Mouse (Mus musculus) left cerebral cortex, adult 2 months (tissue): ENCODE results near the gene Thap11. TPM values are rescaled to one million over a fixed set of nuclear protein-coding genes. Genes with fewer than 3 reads are reported as not detected.

Experiments used
- DNase-seq, 2 experiments: peaks; one replicate each; pipeline ENCODE4 v3.0.0; 2021 to 2022; ENCODE audit warnings: low spot score in 2 of 2, mixed read lengths in 1 of 2; ENCODE audit errors: extremely low spot score in 1 of 2
- H3K27ac ChIP-seq: fragments of 200-600 bp; 2 replicates; pipeline ENCODE4 v1.8.1; 2022
- H3K4me3 ChIP-seq: fragments of 200-600 bp; 2 replicates; pipeline ENCODE4 v1.8.1; 2022
- CTCF ChIP-seq: fragments of 200-600 bp; IDR thresholded peaks from 2 replicates; pipeline ENCODE4 v1.8.1; 2022; ENCODE audit warnings: antibody characterized with exemption, mild to moderate bottlenecking, moderate library complexity
- intact Hi-C: fragments of 180-260 bp; cut with DNase I; formaldehyde crosslinking; loops from one replicate; pipeline ENCODE4 v1.15.1; 2025
- total RNA-seq, 2 experiments: library from RNA; stranded (reverse); gene quantifications; 2 replicates each; pipeline ENCODE4 v1.2.3; 2021

The Thap11 gene
- total RNA-seq, 2 experiments from 2014 or later, result 38.1 to 41.0 TPM

DNA sequence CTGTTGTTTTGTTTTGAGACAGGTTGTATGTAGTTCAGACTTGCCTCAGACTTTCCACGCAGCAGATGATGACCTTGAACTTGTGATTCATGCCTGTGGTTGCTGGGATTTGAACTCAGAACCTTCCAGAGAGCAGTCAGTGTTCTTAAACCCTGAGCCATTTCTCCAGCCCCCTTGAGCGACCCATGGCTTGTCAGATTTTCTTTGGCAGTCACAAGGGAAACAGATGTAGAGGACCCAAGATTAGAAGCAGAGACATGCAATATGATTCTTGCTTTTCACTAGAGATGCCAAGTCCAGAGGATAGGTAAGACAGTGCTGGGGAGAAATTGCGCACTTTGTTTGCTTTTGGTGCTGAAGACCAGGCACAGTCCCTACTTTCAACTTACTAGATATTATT, 1.8 kb upstream of the Thap11 start, which contains the start of gene Cenpt:
Gene Cenpt, minus strand, starts transcription at position 101 of the 400 bp plus-strand sequence.
- H3K4me3 ChIP-seq, result no peak within 1 kb of the TSS
- no peak for DNase-seq
- TF ChIP-seq CTCF, result no peak
- intact Hi-C loops, result loop anchor here (5.0 kb wide), 2 partner anchors 141 to 159 kb away; partner anchors contain the start of gene Ddx28
- H3K27ac ChIP-seq, result no peak within 1 kb of the TSS; the same call in 1 of the 2 replicates

DNA sequence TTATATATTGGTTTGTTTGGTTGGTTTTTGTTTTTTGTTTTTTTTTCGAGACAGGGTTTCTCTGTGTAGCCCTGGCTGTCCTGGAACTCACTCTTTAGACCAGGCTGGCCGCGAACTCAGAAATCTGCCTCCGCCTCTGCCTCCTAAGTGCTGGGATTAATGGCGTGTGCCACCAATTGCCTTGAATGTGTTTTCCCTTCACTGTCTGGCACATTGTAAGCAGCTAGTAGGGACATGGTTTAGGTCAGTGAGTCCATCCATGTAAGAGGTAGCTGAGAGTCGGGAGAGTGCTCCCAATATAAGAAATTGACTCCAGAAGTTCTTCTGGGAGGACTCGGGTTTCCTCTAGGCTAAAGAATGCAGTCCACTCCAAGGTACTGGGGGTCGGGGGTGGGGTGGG, 629 bp upstream of the Thap11 start:
- Histone ChIP-seq H3K27ac (peak overlapping the region; percentile 45; the same call in 1 of the 2 replicates), H3K4me3 (no peak overlapping the region; the same call in none of the 2 replicates)
- DNase-seq, result no peak
- no peak for TF ChIP-seq CTCF
- intact Hi-C loops, result loop anchor here (2.0 to 5.0 kb wide), 3 partner anchors 76 to 158 kb away; partner anchors contain the start of gene Ddx28

DNA sequence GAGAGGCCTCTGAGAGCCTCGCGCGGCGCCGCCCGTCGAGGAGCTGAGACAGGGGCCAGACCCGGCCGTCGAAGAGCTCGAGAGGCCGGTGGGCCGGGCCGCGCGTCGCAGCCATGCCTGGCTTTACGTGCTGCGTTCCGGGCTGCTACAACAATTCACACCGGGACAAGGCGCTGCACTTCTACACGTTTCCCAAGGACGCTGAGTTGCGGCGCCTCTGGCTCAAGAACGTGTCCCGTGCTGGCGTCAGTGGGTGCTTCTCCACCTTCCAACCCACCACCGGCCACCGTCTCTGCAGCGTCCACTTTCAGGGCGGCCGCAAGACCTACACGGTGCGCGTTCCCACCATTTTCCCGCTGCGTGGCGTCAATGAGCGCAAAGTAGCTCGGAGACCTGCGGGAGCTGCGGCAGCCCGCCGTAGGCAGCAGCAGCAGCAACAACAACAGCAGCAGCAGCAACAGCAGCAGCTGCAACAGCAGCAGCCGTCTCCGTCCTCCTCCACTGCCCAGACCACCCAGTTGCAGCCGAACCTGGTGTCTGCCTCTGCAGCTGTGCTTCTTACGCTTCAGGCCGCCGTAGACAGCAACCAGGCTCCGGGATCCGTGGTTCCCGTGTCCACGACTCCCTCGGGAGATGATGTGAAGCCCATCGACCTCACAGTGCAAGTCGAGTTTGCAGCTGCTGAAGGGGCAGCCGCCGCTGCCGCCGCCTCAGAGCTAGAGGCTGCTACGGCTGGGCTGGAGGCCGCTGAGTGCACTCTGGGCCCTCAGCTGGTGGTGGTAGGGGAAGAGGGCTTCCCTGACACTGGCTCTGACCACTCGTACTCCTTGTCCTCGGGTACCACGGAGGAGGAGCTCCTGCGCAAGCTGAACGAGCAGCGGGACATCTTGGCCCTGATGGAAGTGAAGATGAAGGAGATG, 576 bp downstream of the Thap11 start:
- TF ChIP-seq CTCF, result no peak
- Histone ChIP-seq H3K27ac (peak overlapping the region; percentile 98), H3K4me3 (peak overlapping the region; percentile 67)
- DNase-seq, result peak; percentile 56 to 57
- intact Hi-C loops, result loop anchor here (2.0 kb wide), 1 partner anchor 75 kb away; no protein-coding TSS in a partner anchor

DNA sequence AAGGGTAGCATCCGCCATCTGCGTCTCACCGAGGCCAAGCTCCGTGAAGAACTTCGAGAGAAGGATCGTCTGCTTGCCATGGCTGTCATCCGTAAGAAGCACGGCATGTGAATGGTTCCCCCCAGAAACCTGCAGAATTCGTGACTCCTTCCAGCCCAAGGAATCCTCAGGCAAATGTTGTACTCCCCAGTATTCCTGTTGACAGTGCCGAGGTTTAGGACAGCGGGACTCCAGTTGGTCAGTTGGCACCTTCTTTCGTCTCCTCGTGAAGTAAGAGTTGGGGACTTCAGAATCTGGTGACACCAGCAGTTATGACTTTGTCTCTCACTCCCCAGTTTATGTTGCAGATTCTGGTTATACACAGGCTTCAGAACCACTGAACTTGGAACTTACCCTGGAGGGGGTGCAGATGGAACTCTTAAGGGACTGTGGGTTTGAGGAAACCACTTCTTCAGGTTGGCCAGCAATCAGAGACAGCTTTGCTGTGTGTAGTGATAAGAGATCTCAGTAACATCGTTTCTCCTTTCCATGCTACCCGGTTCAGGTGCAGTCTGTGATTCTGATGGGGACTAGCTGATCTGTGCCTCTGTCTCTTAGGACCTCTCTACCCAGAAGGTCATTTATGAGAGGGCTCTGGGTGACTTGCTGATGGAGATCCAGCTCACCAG, 1.4 kb downstream of the Thap11 start:
- intact Hi-C loops, result no loop called here
- no peak for DNase-seq
- no peak for TF ChIP-seq CTCF
- Histone ChIP-seq H3K4me3 (peak overlapping the region; percentile 67), H3K27ac (peak overlapping the region; percentile 98)

DNA sequence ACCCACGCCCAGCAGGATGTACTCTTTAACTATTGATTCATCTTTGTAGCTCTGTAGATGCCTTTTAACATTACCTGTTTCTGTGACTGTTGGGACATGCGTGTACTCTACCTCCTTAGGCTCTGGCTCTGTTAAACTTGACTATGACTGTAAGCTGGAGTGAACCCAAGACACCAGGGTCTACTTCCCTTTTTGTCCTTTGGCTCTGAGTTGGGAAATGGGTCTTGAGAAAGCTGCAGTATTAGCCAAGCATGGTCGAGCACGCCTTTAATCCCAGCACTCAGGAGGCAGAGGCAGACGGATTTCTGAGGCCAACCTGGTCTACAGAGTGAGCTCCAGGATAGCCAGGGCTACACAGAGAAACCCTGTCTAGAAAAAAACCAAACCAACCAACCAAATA, 3.6 kb downstream of the Thap11 start:
- Histone ChIP-seq H3K27ac (no peak overlapping the region), H3K4me3 (no peak overlapping the region)
- DNase-seq, result no peak
- no peak for TF ChIP-seq CTCF
- intact Hi-C loops, result no loop called here

DNA sequence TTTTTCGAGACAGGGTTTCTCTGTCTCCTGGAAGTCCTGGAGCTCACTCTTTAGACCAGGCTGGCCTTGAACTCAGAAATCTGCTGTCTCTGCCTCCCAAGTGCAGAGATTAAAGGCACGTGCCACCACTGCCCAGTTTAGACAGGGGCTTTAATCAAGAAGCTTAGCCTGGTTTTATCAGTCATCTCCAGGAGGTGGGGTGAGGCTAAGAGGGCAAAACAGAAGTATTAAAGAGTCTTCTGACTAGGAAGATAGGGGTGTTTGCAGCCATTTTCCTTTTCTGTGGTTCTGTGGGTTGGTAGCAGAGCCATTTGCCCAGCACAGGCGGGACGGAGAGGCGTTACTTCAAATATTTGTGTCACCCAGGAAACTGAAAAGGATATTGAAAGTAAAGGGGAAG, 4.4 kb downstream of the Thap11 start:
- no peak for TF ChIP-seq CTCF
- DNase-seq, result no peak
- intact Hi-C loops, result no loop called here
- Histone ChIP-seq H3K27ac (no peak overlapping the region), H3K4me3 (no peak overlapping the region; the same call in 1 of the 2 replicates)

DNA sequence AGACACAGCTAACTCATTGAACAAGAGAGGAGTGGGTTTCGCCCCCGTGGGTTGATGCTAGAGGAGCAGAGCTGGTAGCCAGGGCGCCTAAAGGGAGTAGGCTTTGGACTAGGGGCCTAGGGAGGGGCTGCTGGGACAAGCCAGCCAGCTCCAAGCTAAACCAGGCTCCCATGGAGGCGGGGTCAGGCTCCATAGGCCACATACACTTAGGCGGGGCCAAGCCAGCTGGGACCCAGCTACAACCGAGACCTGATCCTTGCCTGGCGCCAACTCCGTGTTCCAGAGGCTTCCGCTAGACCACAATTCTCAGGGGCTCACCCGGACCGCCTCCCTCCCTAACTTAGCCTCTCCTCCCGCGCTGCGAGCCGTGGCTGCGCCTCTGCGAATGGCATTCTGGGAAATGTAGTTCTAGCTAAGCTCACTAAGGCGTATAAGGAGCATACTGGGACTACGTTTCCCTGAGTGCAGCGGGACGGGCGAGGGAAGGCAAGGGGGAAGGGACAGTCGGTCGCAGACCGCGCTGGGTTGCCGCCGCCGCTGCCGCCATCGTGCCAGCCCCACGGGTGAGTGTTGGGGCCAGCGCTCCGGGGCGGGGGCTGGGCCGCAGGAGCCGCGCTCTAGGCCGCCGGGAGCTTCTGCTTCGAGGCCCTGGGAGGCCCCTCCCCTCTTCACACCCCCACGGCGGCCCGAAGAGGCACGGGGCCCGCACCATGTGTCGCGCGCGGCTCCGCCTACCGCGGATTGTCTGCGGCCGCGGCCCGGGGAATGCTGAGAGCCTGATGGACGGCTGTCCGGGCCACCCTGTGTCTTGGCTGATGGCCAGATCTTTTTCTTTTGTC, 5.4 kb downstream of the Thap11 start, which contains the start of gene Nutf2:
Gene Nutf2, plus strand, starts transcription at position 438 of the 839 bp plus-strand sequence.
- H3K4me3 ChIP-seq, result peak within 1 kb of the TSS; percentile 95
- intact Hi-C loops, result no loop called here
- H3K27ac ChIP-seq, result peak within 1 kb of the TSS; percentile 94
- peak; percentile 89 to 92 for DNase-seq
- no peak for TF ChIP-seq CTCF

DNA sequence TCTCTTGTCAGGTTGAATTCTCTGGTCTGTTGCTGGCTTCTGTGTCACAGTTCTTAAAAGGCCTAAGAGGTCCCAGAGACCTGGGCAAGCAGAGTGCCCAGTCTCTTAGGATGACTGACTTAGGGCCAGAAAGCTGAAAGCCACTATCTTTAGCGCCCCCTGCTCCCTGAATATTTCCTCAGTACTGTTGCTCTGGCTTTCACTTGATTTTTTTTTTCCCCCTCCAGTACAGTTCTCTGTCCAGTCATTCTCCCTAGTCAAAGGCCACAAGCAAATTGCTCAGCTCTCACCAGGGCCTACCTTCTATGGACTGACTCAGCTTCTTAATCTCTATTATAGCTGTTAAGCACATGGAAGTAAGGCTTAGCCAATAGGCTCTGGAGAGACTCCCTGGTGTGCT, 7.0 kb downstream of the Thap11 start:
- no peak overlapping the region; the same call in 1 of the 2 replicates for H3K27ac ChIP-seq
- no peak for DNase-seq
- peak; percentile 16 for TF ChIP-seq CTCF
- intact Hi-C loops, result no loop called here
- peak overlapping the region; percentile 95 for H3K4me3 ChIP-seq

DNA sequence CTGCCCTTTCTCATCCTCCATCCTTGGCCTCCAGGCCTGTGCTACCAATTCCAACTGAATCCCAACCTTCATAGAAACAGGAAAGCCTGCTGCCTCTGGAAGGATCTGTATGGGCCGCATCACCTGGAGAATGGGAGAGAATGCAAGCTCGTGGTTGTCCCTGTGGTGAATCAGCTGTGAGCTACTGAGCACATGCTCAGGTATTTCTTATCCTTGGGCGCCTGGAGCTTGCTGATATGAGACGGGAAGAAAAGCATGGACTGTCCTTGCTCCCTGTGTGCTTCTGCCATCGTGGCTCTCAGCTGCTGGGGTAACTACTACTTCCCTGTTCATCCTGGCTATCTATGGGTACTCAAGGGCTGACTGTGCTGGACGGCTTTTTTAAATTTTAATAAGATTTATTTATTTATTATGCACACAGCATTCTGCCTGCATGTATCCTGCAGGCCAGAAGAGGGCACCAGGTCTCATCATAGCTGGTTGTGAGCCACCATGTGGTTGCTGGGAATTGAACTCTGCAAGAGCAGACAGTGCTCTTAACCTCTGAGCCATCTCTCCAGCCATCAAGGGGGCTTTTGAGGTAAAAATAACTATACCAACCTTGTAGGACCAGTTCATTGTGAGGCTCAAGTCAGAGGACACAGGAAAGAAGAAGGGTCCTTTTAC, 11.6 kb downstream of the Thap11 start:
- no peak for DNase-seq
- Histone ChIP-seq H3K4me3 (no peak overlapping the region), H3K27ac (no peak overlapping the region)
- TF ChIP-seq CTCF, result peak; percentile 33
- intact Hi-C loops, result no loop called here

DNA sequence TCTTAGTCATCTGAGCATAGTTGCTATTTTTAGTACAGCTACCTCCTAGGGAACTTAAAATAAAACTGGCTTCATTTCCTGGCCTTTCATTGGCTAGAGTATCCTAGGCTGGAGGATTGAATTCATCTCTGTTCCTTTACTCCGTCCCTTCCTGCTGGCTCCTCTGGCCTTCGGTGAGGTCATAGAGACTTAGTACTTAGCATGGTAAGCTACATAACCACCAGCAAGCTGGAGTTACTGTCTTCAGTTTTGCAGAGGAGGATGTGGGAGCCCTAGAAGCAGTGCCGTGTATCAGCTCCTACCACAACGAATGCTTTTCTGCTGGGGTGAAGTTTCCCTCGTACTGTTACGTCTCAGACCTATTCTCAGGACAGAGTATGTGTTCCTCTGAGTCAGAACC, 19.4 kb downstream of the Thap11 start:
- intact Hi-C loops, result no loop called here
- DNase-seq, result no peak
- Histone ChIP-seq H3K27ac (peak overlapping the region; percentile 84), H3K4me3 (no peak overlapping the region)
- TF ChIP-seq CTCF, result no peak
